Mouse (Mus musculus): ENCODE results near the gene Apod. TPM values are rescaled to one million over a fixed set of nuclear protein-coding genes. Genes with fewer than 3 reads are reported as not detected.

Gene Apod
- polyA plus RNA-seq, 1 experiment, result 0.87 TPM

DNA sequence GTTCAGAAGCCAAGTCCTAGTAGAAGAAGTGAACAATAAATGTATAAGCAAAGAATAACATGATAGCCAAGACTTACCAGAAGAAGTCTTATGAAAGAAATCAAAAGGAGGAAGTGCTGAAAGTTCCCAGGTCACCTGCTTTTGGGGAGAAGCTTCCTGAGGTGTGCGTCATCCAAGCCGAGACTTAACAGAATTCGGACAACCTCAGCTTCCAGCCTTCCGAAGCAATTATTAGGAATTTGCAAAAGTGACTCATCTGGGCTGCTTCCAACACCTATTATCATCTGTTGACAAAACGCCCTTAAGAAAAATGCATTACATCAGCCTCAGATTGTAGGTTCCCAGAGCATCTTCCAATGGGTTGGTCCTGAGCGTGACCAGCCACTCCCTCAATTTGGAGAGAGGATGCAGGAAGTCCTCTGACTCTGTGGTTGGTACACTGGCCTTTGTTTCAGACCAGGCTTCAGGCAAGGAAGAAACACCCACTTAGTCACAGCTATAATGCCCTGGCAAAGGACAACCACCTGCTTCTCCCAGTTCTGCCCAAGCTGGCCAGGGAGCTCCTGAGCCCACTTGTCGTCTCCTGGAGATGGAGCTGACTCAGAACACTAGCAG lies 23.8 kb downstream of the Apod start:
- WGBS, result 8% methylated on average over 7 of the region's 7 CpGs
- DNase-seq (ENCODE audit: low read depth, low spot score), result no peak

DNA sequence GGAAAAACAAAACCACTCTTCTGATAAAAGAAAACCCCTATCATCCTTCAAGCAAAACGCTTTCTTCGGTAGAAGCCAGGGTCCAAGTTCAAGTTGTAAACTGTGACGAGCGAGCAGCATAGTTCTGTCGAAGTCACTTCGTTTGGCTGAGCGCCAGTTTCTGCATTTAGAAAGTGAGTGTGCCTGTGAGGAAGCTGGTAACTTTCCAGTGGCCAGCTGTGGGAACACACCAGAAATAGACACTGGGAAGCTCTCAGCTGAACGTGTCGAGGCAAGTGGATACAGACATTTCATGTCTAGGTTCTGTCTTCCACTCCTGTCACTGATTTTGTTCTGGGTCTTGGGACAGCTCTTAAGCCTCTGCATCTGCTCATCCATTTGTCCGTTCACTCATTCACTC lies 24.3 kb downstream of the Apod start:
- WGBS, result 3% methylated on average over 10 of the region's 10 CpGs
- DNase-seq (ENCODE audit: low read depth, low spot score), result peak; percentile 92

DNA sequence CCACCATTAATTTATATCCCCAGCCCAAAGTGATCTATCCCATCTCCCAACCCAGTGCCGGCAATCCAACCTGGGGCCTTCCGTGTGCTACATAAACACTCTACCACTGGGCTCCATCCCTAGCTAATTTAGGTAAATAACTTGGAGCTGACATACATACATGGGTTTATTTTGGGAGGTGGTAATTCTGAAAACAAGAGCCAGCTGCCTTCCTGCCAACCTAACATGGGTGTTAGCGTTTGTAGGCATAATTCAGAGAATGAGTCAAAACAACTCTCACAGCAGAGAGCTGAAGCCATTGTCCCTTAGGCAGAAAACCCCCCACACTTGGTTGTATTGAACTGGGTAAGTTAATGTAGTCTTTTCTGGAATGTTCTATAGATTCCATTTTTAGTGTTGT lies 26.9 kb downstream of the Apod start:
- no peak for DNase-seq (ENCODE audit: low read depth, low spot score)
- WGBS, result 93% methylated on average over 3 of the region's 3 CpGs

DNA sequence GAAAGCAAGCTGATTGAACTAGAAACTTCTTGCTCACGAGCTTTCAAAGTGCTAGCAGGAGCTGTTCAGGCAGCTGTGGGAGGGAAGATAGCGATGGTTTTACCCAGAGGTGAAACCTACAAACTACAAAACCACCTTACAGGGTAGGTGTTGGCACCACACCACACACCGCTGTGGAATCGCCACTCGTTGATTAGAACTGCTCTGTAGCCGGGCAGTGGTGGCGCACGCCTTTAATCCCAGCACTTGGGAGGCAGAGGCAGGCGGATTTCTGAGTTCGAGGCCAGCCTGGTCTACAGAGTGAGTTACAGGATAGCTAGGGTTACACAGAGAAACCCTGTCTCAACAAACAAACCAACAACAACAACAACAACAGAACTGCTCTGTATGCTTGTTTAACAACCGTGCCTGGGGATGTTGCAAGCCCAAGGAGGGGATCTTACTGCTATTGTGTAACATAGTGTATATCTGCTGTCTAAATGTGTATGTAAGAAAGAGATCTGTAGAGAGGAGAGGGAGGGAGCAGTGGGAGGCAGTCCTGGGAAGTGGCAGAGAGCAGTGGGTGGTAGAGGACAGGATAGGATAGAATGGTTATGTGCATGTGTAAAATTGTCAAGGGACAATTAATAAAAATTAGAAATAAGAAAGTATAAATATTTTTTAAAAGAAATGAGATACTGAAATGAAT lies 27.7 kb downstream of the Apod start:
- WGBS, result 92% methylated on average over 11 of the region's 11 CpGs
- DNase-seq (ENCODE audit: low read depth, low spot score), result no peak

DNA sequence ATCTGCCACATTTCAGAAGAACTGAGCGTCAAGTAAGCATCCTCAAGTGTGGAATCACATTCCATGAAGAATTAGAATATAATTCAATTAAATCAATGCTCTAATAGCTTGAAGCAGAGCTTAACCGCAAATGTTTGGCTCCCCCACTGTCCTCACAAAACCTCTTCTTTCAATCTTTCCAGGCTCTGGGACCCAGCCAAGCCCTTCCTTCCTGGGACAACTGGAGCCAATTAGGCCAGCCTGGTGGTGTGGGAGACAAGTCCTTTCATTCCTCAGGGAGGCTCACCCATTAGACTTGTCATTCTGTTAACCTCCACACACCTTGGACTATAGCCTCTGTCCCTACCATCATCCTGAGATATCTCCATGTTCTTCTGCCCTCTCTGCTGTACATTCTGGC lies 32.6 kb downstream of the Apod start:
- 85% methylated on average over 2 of the region's 2 CpGs for WGBS
- no peak for DNase-seq (ENCODE audit: low read depth, low spot score)

DNA sequence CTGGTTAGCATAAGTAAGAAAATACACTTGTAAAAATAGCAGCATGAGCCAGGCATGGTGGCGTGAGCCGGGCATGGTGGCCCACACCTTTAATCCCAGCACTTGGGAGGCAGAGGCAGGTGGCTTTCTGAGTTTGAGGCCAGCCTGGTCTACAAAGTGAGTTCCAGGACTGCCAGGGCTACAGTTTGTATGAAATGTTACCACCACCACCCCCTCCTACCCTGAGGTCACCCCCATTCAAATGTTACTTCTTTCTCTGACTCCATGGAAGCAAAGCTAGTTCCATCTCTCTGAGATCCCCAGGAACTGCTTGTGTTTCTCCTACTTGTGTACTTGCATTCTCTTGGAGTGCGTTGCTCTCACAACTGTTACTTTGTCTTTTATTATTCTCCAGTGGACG lies 34.4 kb downstream of the Apod start:
- 64% methylated on average over 4 of the region's 4 CpGs for WGBS
- no peak for DNase-seq (ENCODE audit: low read depth, low spot score)

DNA sequence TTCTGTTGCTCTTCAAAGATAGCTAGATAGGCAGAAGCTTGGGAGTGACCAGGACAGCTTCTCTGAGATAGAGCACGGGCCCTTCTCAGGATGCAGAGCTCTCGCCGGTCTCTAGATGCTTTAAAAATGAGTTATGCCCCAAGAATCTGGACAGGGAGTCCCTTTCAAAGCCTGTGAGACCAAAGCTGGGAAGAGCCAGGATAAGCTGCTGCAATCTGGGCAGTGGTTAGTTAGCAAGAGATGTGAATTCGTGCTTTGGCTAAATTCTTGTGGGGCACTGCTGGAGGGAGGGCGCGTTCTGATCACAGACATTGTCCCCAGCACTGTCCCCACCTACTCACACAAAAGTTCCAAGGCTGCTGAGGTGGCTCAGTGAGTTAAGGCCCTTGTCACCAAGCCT lies 36.0 kb downstream of the Apod start:
- DNase-seq (ENCODE audit: low read depth, low spot score), result no peak
- 73% methylated on average over 6 of the region's 6 CpGs for WGBS

DNA sequence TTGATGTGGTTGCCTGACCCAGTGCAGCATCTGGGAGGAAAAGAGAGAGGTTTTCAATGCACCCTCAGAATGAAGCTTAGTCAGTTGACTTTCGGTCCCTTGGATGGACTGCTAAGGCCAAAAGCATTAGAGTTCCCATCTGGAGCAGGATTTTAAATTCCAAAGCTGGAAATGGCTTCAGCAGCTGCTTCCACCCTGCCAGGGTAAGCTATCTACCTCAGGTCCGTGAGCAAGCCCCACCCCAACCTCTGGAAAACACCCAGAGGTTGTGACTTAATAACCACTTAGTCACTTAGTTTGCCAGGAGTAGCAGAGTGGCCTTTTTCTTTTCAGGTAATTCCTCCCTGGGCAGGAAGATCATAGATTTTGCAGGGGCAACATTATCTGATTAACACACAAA lies 36.5 kb downstream of the Apod start:
- no peak for DNase-seq (ENCODE audit: low read depth, low spot score)

DNA sequence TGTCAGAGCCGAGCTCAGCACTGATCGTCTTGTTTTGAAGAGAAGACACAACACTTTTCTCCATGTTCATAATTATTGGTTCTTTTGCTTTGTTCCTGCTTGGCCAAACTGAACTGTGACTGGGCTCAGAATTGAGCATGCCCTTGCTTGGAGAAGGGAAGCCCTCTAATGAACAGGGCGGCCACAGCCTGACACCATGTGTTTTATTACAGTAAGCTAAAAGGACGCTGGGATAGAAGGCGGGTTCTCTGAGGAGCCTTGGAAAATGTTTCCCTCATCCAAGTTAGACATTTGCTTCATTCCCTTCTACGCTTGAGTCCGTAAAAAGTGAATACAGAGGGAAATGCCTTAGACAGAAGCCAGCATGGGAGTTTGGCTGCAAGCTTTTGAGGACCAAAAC lies 37.6 kb downstream of the Apod start:
- DNase-seq (ENCODE audit: low read depth, low spot score), result no peak
- 65% methylated on average over 7 of the region's 7 CpGs for WGBS

More for the DNA sequence above, 36.5 kb downstream of the Apod start:
- 47% methylated on average over 2 of the region's 2 CpGs for WGBS

DNA sequence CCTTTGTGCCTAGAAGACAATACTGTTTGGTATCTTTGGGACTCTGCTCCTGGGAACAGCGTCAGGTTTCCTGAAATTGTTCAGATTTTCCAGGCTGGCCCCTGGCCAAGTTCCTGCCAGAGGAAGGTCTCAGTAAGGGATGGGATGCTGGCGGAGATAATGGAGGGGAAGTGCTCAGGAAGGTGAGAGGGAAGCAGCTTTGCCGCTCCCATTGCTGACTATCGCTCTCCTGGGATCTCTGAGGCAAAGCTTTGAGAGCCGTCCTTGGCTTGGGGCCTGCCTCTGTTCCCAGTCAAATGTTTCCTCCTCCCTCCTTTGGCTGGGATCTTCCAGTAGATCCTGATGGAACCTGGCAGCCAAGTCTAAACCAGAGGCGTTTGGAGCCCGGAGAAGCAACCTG lies 38.1 kb downstream of the Apod start:
- no peak for DNase-seq (ENCODE audit: low read depth, low spot score)
- 63% methylated on average over 7 of the region's 7 CpGs for WGBS

DNA sequence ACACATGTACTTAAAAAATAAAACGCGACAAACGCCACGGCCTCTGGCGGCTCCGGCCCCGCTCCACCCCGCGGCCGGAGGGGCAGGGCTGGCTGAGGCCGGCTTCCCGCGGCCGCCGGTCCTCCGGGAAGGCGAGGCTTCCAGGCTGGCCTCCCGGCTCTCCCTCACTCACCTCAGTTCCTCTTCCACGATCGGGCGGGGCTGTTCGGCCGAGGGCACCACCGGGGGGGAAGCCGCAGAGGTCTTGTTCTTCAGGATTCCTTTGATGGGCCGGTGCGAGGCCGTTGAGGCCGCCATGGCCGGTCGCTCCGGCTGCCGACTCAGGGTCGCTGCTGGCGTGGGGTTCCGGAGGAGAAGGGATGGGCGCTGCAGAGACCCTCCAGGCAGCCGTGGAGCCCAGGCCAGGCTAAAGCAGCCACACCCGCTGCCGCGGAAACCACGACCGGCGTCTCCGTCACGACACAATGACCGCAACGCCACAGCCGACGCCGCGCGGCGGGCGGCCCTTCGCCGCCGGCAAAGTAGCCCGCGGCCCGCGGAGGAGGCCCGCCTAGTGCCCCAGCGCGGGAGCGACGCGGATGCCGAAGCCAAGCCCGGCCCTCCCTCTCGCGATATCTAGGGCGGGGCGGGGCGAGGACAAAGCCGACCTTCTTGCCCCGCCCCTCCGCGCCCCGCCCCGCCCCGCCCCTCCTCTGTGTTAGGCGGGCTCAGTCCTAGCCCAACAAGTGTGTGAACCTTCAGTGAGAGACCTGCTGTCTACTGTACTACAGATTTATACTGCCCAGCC lies 39.7 kb downstream of the Apod start, which contains the start of gene Ppp1r2:
Gene Ppp1r2 (minus strand): TSS at position 604 of the 787 bp plus-strand sequence.
- DNase-seq (ENCODE audit: low read depth, low spot score), result no peak
- WGBS, result under 1% methylated on average over 83 of the region's 83 CpGs

DNA sequence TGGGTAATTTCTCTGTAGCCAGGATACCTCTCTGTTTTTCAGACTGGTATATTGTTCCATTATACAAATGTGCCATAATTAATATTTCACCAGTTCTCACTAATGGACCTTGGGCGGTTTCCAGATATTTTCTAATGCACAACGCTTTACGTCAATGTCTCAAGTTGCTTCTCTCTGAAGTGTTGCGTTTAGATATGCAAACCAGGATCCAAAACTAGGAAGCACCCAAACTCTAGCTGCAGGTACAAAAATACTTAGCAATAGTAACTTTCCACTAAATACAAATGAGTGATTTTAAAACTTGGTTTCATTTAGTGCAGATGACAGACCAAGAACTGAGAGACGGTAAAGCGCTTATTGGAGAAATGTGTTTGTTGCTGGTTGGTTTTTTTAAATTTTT lies 40.5 kb downstream of the Apod start:
- DNase-seq (ENCODE audit: low read depth, low spot score), result no peak
- WGBS, result 3% methylated on average over 6 of the region's 6 CpGs

DNA sequence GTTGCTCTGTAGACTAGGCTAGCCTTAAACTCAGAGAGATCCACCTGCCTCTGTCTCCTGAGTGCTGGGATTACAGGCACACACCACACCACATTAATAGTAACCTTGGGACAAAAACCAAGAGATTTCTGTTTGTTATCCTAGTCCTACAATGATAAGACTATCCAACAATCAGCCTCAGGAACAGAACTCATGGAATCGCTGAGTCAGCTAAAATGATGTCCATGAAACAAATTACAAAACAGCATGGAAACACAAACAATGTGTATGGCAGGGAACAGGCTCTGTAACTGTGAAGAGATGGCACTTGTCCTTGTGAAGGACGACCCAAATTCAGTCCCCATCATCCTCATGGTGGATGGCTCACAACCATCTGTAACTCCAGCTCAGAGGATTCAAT lies 47.9 kb downstream of the Apod start:
- 85% methylated on average over 2 of the region's 2 CpGs for WGBS
- no peak for DNase-seq (ENCODE audit: low read depth, low spot score)

DNA sequence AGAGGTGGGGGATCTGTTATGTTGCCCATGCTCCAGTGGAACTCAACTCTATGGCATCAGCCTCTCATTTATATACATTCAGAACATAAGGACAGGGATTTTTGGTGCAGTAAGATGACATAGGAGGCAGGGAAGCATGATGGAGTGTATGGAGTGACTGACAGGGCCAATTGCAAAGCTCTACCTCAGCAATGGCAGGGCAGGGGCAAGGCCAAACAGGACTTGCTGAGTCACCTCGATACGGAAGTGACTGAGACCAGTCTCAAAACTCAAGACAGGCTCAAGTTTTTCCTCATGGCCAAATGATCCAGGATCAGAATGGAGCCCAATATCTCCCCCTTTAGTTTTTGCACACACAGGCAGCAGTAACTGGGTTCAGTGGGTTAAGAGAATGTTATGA lies 58.5 kb downstream of the Apod start:
- WGBS, result 78% methylated on average over 2 of the region's 2 CpGs
- DNase-seq (ENCODE audit: low read depth, low spot score), result no peak

DNA sequence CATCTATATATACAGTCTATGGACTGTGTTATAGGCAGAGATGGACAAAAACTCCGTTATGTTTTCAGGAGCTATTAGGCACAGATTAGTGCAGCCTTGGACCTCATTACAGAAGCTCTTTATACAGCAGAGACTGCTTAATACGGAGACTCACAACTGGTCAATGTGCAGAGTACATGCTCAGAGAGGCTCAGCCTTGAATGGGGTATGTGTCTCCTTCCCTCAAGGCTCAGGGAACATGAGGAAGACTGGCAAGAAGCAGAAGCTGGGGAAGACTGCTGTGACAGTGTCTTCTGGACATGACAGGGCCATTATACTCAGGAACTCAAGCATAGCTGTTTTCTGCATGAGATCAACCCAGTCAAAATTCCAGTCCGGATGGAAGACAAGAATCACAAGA lies 58.9 kb downstream of the Apod start:
- DNase-seq (ENCODE audit: low read depth, low spot score), result no peak
- WGBS, result 80% methylated on average over 3 of the region's 3 CpGs

DNA sequence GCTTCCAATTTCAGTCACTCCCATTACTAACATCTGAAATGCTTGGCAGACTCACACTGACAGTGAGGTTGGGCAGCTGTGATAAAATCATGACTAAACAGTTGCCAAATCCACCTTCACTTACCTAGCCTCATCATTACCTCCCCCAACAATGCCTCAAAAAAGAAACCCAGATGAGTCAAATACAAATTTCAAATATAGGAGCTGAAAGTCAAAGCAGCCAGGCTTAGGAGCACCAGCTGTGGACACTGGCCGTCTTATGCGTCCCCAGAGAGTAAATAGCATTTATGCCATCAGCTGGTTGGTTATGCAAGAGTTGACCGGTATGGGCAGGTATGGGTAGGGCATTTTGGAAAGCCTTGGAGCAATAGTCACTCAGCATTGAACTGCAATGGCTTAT lies 65.2 kb downstream of the Apod start:
- DNase-seq (ENCODE audit: low read depth, low spot score), result no peak

DNA sequence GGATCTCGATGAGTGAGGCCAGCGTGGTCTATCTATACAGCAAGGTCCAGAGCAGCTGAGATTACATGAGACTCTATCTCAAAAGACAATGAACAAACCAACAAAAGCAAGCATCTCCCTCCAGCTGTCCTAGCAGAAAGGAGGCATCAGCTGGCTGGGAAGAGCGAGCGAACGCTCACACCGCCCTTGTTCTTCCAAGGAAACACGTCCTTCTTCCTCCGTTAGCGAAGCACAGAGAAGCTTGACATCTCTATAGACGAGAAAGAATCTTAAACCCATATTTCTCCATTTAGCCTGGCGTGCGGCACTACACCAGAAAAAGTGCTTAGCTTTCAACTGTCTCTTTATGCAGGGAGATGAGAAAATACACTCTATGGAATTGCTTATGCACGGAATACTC lies 65.9 kb downstream of the Apod start:
- WGBS, result 91% methylated on average over 13 of the region's 13 CpGs
- no peak for DNase-seq (ENCODE audit: low read depth, low spot score)

More for the DNA sequence above, 65.2 kb downstream of the Apod start:
- WGBS, result 46% methylated on average over 3 of the region's 3 CpGs

DNA sequence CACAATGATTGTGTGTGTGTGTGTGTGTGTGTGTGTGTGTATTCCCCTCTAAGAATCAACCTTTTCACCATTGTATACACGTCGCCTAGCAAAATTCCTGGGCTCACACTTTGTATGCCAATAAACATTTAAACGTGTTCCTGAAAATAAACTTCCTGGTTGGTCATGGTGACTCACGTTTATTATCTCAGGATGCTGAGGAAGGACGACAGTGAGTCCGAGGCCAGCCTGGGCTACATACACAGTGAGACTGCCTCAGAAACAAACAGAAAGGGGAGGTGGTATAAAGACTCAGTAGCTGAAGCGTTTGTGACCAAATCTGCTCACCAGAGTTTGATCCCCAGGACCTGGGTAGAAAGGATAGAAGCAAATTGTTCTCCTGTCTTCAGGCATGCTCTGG lies 67.2 kb downstream of the Apod start:
- 21% methylated on average over 7 of the region's 7 CpGs for WGBS
- DNase-seq (ENCODE audit: low read depth, low spot score), result peak; percentile 47
